Mouse (Mus musculus): ENCODE measurements around the gene Garem2. TPM values are rescaled to one million over a fixed set of nuclear protein-coding genes. Genes with fewer than 3 reads are reported as not detected.
"Not testable (repeated sequence)": the region's sequence is repeated elsewhere in the genome, so short reads cannot be mapped to it uniquely, and the experiment has no call there.

The Garem2 gene
- 15.6 and 17.2 TPM in 2 replicates for polyA plus RNA-seq (2015; fragmentation: Nextera tagmentation; extraction: Ambion mirVana)

DNA sequence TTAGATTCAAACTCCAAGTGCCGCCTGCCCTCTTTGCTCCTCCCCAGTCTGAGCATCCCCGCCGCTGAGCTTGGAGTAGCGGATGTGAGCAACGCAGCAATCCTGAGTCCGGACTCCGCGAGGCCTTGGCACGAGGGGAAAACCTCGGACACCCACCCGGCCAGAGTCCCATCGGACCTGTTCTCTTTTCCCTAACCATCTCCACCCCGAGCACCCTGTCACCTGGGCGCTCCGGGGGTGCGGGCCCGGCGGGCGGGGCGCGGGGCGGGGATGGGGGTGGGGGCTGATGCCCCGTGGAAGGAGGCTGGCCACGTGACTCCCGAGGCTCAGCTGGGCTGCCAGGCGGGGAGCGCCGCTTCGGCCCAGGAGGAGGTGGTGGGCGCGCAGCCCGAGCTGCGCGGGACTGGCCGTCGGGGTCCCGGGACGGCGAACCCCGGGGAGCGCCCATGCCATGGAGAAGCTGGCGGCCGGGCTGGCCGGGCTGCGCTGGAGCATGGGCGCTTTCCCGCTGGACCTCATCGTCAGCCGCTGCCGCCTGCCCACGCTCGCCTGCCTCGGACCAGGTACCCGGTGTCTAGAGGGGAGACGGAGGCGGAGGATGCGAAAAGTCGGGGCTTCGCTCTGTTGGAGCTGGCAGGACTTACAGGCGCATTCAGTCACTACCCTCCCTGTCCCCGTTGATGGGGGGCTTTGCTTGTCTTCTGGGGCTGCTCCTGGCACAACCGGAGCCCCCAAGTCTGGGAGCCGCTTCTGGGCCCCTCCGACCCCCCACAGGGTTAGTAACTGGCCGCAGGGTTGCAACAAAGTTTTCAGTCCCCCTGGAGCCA is at the start of gene Garem2:
Garem2 (plus strand) TSS at position 321 of the 827 bp plus-strand sequence.
- Histone ChIP-seq H3K9me3 (no peaks in the 10 kb centered on the region), H3K9ac (peak within 1 kb of the TSS; percentile 86), H3K27ac (replicated peaks) (peak within 1 kb of the TSS; percentile 93), H3K4me2 (peak within 1 kb of the TSS; percentile 91), H3K4me1 (replicated peaks) (peaks cover 56% of the 10 kb centered on the region), H3K36me3 (no peaks in the 10 kb centered on the region), H3K27me3 (peaks cover 12% of the 10 kb centered on the region), H3K4me3 (peak within 1 kb of the TSS; percentile 73)
- WGBS = under 1% methylated on average over 64 of the region's 65 CpGs
- peak; percentile 37 for ATAC-seq (ENCODE audit: low read depth)

DNA sequence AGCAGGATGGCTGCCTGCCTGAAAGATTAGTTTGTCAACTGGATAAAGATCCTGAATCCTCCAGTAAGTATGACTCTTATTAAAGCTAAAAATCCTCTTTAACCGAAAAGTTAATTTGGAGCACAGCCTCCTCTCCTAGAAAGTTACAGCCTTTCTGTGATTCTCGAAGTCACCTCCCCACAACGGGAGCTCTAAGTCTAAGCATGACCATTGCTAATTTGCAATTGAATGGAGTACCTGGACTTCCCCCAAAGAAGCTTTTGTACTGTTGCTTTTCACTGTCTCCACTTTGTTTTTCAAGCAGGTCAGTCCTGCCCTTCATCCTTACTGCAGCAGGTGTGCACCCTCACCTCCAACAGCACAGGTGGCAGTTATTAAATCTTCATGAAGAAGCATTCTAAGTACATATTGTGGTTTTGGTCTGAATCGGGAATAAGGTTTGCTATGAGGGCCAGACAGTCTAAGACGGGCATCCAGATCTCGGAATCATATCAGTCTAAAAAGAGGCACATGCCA is 46.7 kb upstream of the Garem2 start:
- Histone ChIP-seq H3K4me2 (no peak overlapping the region), H3K27ac (replicated peaks) (no peak overlapping the region), H3K9ac (no peak overlapping the region), H3K36me3 (peaks cover 28% of the 10 kb centered on the region), H3K9me3 (no peaks in the 10 kb centered on the region), H3K4me1 (replicated peaks) (no peaks in the 10 kb centered on the region), H3K4me3 (no peak overlapping the region), H3K27me3 (no peaks in the 10 kb centered on the region)
- WGBS = 60% methylated on average over 6 of the region's 6 CpGs
- ATAC-seq (ENCODE audit: low read depth) = no peak

DNA sequence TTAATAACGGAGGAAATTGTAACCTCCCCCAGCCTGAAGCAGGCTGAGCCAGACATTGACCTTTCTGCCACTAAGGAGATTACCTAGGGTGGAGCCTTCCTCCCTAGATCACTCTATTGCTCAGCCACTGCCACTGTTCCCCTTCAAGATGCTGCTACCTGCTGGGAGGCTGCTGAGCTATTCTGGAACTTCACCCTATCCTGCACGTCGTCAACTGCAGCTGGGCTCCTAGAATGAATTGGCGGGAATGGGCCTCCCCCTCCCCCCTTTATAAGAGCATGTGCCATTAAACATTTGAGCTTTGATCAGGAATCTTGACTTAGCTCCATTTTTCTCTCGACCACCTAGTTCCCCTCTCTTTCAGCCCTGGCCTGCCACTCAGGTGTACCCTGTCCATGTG is 45.4 kb upstream of the Garem2 start:
- WGBS = 62% methylated on average over 5 of the region's 5 CpGs
- not testable (repeated sequence) for H3K4me1 ChIP-seq (replicated peaks); H3K27me3 ChIP-seq; H3K9ac ChIP-seq; ATAC-seq (ENCODE audit: low read depth); H3K27ac ChIP-seq (replicated peaks); H3K4me2 ChIP-seq; H3K4me3 ChIP-seq; H3K9me3 ChIP-seq
- H3K36me3 ChIP-seq = peaks cover 39% of the 10 kb centered on the region

DNA sequence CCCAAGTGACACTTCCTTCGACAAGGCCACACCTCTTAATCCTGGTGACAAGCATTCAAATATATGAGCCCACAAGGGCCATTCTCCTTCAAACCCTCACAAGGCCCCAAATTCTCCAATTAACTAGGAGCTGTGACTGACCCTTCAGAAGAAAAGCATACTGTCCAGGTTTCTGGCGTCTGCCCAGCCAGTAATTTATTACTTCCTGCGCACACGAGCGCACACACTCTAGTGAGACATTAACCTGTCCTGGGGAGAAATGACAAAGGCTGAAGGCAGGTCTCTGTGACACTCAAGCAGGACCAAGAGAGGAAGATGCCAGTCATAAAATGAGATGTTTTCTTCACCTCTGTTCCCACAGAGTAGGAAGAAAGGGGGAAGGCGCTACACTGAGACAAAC is 37.2 kb upstream of the Garem2 start:
- Histone ChIP-seq H3K27ac (replicated peaks) (no peak overlapping the region), H3K4me3 (no peak overlapping the region), H3K36me3 (peaks cover 48% of the 10 kb centered on the region), H3K9me3 (no peaks in the 10 kb centered on the region), H3K27me3 (no peaks in the 10 kb centered on the region), H3K4me1 (replicated peaks) (peaks cover 12% of the 10 kb centered on the region), H3K9ac (no peak overlapping the region), H3K4me2 (no peak overlapping the region)
- no peak for ATAC-seq (ENCODE audit: low read depth)
- 44% methylated on average over 6 of the region's 6 CpGs for WGBS

DNA sequence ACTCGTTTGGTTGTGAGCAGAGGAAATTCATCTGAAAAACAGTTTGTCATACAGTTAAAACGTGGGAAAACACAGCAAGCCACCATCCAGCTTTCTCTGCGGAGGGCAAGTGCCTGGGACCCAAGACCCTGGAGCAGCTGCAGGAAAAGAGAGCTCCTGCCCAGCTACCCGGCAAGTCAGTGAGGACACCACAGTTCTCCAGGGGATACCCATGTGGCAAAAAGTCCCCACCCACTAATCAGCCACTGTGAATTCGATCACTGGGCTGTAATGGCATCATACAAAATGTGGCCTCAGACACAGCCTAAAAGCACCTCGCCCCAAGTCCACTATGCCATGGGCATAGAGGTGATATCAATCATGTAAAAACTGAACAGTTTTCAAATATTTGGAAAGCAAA is 33.3 kb upstream of the Garem2 start:
- H3K36me3 ChIP-seq = peaks cover 28% of the 10 kb centered on the region
- H3K4me1 ChIP-seq (replicated peaks) = peaks cover 15% of the 10 kb centered on the region
- H3K9ac ChIP-seq = no peak overlapping the region
- no peaks in the 10 kb centered on the region for H3K9me3 ChIP-seq
- no peak for ATAC-seq (ENCODE audit: low read depth)
- H3K4me3 ChIP-seq = no peak overlapping the region
- no peak overlapping the region for H3K27ac ChIP-seq (replicated peaks)
- no peaks in the 10 kb centered on the region for H3K27me3 ChIP-seq
- WGBS = 85% methylated on average over 6 of the region's 6 CpGs
- H3K4me2 ChIP-seq = peak overlapping the region; percentile 86

DNA sequence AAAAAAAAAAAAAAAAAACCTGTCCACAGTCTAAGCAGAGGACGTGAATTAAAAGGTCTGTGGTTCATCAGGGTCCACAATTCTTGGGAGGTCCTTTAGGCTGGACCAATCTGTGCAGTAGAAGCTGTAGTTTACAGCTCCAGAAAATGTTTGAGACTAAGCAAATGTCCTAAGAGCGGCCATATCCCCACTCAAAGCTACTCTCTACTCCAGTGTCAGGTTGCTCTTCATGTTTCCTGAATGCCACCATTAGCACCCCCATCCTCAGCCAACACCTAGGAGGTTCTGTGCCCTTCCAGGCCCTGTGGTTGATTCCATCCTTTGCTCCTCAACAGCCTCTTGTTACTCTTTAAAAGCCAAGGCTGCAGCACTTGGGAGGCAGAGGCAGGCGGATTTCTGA is 32.6 kb upstream of the Garem2 start:
- peaks cover 15% of the 10 kb centered on the region for H3K4me1 ChIP-seq (replicated peaks)
- peak overlapping the region; percentile 84 for H3K9ac ChIP-seq
- ATAC-seq (ENCODE audit: low read depth) = no peak; the same call in 1 of the 2 replicates

DNA sequence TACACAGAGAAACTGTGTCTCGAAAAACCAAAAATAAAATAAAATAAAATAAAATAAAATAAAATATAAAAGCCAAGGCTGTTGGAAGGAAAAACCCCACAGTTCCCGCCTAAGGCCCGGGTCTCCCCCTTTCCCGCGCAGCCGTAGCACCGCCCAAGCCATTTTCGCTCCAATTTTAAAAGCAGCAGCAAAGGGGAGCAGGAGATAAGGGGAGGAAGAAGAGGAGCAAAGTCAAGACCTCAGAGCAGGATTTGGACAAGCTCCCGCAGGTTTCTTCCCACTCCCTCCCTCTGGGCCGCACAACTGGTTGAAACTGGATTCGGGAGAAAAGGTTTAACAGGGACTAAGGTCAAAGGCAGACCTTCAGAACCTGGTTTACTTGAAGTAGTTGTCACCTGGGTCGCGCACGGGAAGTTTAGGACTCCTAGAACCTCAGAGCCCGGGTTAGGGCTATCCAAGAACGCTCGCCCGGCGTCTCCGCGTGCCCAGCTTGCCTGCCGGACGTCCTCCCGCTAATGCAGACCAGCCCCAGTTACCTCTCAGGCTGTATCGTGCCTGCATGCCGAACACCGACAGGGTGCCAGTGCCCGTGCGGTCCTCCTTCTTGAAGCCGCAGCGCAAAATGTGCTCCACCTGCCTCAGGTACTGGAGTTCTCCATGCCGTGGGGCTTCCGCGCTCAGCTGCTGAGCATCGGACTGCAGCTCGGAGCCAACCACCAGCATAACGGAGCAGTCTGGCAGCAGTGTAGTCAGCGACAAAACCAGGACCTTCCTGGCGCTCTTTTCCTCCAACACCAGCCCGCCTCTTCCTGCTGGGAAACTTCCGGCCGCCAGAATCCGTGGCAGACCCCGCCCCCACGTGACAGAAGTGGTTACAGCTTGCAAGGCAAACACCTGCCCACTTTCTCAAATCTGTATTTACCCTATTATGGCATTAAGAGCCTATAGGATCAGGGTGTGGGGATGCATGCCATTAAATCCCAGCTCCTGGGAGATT is 31.8 kb upstream of the Garem2 start, which contains the start of gene Tyms:
Tyms (minus strand) TSS at position 793 of the 997 bp plus-strand sequence.
- WGBS = 2% methylated on average over 45 of the region's 45 CpGs
- Histone ChIP-seq H3K4me3 (peak within 1 kb of the TSS; percentile 86), H3K4me1 (replicated peaks) (peaks cover 15% of the 10 kb centered on the region), H3K9me3 (no peaks in the 10 kb centered on the region), H3K27ac (replicated peaks) (peak within 1 kb of the TSS; percentile 81), H3K4me2 (peak within 1 kb of the TSS; percentile 86), H3K36me3 (peaks cover 19% of the 10 kb centered on the region), H3K27me3 (no peaks in the 10 kb centered on the region), H3K9ac (peak within 1 kb of the TSS; percentile 84)
- peak; percentile 95 for ATAC-seq (ENCODE audit: low read depth)

More for the DNA sequence above, 32.6 kb upstream of the Garem2 start:
- Histone ChIP-seq H3K9me3 (no peaks in the 10 kb centered on the region), H3K27ac (replicated peaks) (no peak overlapping the region), H3K36me3 (peaks cover 26% of the 10 kb centered on the region), H3K27me3 (no peaks in the 10 kb centered on the region), H3K4me2 (peak overlapping the region; percentile 86), H3K4me3 (peak overlapping the region; percentile 86)
- WGBS = 53% methylated on average over 3 of the region's 3 CpGs

DNA sequence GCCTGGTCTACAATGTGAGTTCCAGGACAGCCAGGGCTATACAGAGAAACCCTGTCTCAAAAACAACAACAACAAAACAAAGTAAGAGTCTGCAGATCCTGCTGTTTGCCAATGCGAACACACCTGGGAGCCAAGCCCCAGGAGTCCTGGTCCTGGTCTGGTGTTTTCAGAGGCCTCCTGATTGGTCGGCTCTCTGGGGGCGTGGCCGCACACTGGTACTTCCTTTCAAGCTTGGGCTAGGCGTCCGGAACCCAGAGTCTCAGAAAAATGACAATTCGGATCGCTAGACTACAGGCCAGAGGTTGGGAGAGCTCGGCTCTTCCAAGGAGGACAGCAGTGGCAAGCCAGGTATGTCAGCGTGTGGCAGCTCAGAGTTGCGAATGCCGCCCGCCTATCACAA is 12.3 kb upstream of the Garem2 start:
- no peaks in the 10 kb centered on the region for H3K9me3 ChIP-seq
- no peaks in the 10 kb centered on the region for H3K36me3 ChIP-seq
- H3K4me2 ChIP-seq = no peak overlapping the region
- H3K27ac ChIP-seq (replicated peaks) = no peak overlapping the region
- H3K4me1 ChIP-seq (replicated peaks) = no peaks in the 10 kb centered on the region
- 68% methylated on average over 13 of the region's 13 CpGs for WGBS
- no peak for ATAC-seq (ENCODE audit: low read depth)
- no peak overlapping the region for H3K9ac ChIP-seq
- H3K27me3 ChIP-seq = no peaks in the 10 kb centered on the region
- H3K4me3 ChIP-seq = no peak overlapping the region

DNA sequence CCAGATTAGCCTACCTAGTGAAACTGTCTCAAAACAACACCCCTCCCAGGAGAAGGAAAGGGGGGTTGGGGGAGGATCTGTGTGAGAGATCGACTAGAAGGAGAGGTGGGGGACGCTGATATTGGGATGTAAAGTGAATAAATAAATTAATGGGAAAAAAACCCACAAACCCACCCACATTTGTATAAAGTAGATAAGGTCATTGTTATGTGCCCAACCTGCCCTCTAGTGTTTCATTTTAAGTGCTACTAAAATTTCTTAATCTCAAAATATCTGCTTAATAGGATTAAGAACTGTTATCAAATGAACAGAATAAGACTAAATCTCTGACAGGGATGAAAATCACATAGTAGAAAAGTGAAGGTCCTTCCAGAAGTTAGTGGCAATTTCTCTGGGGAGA is 10.6 kb upstream of the Garem2 start:
- H3K27me3 ChIP-seq = no peaks in the 10 kb centered on the region
- no peaks in the 10 kb centered on the region for H3K4me1 ChIP-seq (replicated peaks)
- H3K4me3 ChIP-seq = no peak overlapping the region
- no peak for ATAC-seq (ENCODE audit: low read depth)
- H3K9me3 ChIP-seq = no peaks in the 10 kb centered on the region
- no peak overlapping the region for H3K4me2 ChIP-seq
- 72% methylated on average over 2 of the region's 2 CpGs for WGBS
- H3K36me3 ChIP-seq = no peaks in the 10 kb centered on the region
- H3K27ac ChIP-seq (replicated peaks) = no peak overlapping the region
- no peak overlapping the region for H3K9ac ChIP-seq

DNA sequence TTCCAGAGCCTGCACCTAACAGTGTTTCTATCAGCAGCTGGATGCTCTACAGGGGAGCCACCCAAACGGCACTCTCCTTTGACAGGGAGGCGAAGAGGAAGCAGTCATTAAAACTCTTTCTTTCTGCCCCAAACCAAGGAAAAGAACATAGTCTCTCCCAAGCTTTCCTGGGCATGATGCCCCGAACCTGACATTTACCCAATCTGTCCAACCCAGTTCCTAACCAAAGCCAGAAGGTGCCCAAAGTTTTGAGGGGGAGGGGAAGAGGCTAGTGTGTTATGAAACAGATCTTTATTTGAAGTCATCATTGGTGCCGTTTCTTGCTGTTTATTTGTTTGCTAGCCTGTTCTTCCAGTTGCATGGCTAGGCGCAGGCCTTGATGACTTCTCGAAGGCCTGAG is 9.2 kb upstream of the Garem2 start:
- 77% methylated on average over 6 of the region's 6 CpGs for WGBS
- Histone ChIP-seq H3K9ac (no peak overlapping the region), H3K27ac (replicated peaks) (no peak overlapping the region), H3K4me2 (no peak overlapping the region), H3K4me1 (replicated peaks) (no peaks in the 10 kb centered on the region), H3K4me3 (no peak overlapping the region), H3K36me3 (no peaks in the 10 kb centered on the region), H3K27me3 (no peaks in the 10 kb centered on the region), H3K9me3 (no peaks in the 10 kb centered on the region)
- no peak for ATAC-seq (ENCODE audit: low read depth)

DNA sequence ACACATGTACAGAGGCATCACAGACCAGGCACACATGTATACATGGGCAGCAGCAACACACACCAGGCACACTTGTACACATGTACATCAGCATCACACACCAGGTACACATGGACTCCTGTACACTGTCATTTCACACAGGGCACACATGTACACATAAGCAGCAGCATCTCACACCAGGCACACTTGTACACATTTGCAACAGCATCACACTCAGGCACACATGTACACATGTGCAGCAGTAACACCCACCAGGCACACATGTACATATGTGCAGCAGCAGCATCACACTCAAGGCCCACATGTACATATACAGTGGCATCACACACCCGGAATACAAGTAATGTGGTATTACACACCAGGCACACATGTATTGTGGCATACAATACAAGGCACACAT is 6.7 kb upstream of the Garem2 start:
- no peak overlapping the region for H3K4me3 ChIP-seq
- ATAC-seq (ENCODE audit: low read depth) = no peak
- H3K27ac ChIP-seq (replicated peaks) = no peak overlapping the region
- WGBS = 87% methylated on average over 1 of the region's 1 CpGs
- H3K4me2 ChIP-seq = no peak overlapping the region
- no peaks in the 10 kb centered on the region for H3K9me3 ChIP-seq
- H3K4me1 ChIP-seq (replicated peaks) = no peaks in the 10 kb centered on the region
- peaks cover 2% of the 10 kb centered on the region; the same call in 1 of the 2 replicates for H3K27me3 ChIP-seq
- no peak overlapping the region for H3K9ac ChIP-seq
- H3K36me3 ChIP-seq = no peaks in the 10 kb centered on the region

DNA sequence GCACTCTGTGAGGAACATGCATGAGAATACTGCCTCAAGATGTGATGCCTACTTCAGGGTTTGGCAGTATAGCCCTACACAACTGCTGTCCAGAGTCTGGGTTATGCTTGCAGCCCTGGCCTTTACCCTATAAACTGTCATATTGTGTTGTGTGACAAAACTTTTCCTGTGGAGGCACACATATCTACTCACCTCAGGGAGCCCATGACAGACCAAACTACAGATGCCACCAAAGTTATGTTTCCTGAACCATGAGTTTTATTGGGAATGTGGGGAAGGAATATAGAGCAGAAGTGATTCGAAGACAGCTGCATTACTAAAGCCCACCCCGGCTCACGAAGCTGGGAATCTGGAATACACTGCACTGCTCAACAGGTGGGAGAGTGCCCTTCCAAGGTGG is 1.6 kb upstream of the Garem2 start:
- Histone ChIP-seq H3K4me1 (replicated peaks) (peaks cover 41% of the 10 kb centered on the region), H3K36me3 (no peaks in the 10 kb centered on the region), H3K27ac (replicated peaks) (no peak overlapping the region), H3K27me3 (peaks cover 12% of the 10 kb centered on the region), H3K4me2 (no peak overlapping the region), H3K4me3 (no peak overlapping the region), H3K9ac (no peak overlapping the region), H3K9me3 (no peaks in the 10 kb centered on the region)
- 80% methylated on average over 3 of the region's 3 CpGs for WGBS
- ATAC-seq (ENCODE audit: low read depth) = no peak
